Mouse (Mus musculus) urinary bladder, postnatal 36 days (tissue): ENCODE measurements around the gene Strada.
"Not testable (repeated sequence)": the region's sequence is repeated elsewhere in the genome, so short reads cannot be mapped to it uniquely, and the experiment has no call there.

ENCODE experiments used
- DNase-seq, 2 experiments: peaks; one replicate each; pipeline ENCODE4 v3.0.0; 2022; ENCODE audit warnings: low spot score in 2 of 2, mixed read lengths in 1 of 2

Gene Strada

DNA sequence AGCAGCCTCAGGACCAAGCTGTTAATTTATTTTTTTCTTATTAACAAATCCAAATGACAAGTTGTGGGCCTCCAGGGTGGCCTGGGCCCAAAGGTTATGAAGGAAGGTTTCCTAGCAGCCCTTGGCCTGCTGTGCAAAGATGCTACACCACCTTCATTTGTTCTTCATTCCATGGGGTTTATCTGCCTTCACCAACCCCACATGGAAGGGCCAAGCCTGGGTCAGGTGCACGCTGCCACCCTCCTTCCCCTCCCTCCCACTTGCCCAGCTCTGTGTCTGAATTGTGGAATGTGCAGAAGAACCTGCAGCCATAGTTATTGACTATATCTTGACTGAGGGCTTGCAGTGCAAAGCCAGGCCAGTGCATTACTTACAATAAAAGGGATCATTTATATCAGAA, 45.7 kb downstream of the Strada start:
- no peak for DNase-seq

DNA sequence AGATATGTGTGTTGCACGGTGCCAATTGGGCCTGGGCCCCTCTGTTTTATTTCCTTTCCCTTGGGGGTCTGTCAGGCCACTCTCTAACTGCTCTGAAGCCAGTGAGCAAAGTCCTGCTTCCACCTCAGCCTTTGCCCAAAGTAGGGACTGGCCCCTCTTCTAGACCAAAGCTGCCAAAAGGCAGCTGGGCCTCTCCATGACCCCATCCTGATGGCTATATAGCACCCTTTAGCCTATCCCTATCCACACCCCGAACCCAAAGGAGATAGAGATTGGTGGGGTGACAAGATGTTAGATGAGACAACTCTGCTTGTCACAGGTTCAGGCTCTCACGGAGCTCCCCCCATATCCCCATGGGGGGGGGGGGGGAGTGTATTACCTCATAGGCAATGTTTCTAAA, 46.2 kb downstream of the Strada start:
- DNase-seq = no peak

DNA sequence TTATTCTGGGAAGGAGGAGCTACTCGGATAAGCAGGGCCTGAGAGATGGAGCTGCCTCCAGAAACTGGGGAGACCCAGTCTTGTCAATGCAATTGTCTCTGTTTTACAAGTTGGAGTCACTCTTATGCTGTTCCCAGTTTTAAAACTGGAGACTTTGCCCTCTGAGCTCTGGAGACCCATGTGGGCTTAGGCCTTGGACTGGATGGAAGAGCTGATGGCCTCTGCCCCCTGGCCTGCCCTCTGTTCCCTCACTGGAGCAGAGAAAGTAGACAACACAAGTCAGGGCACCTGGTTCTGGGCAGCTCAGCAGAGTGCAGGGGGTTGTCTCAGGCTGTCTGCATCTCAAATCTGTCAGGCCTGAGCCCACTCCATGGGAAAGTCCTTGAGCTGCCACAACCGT, 47.2 kb downstream of the Strada start:
- no peak for DNase-seq

DNA sequence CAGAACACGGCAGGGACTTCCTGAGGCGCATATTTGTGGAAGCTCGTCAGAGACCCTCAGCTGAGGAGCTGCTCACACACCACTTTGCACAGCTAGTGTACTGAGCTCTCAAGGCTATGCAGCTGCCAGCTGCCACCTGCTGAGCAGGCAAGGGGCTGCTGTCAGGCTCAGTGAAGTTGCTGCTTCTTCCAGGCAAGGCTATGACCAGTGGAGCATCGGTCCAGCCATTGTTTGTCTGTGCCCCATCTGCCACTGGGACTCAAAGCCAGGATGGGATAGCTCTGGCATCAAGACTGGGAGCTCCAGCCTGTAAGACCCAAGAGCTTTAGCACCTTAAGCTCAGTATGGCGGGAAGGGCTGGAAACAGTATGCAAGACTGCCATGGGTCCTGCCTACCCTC, 47.9 kb downstream of the Strada start:
- no peak for DNase-seq

DNA sequence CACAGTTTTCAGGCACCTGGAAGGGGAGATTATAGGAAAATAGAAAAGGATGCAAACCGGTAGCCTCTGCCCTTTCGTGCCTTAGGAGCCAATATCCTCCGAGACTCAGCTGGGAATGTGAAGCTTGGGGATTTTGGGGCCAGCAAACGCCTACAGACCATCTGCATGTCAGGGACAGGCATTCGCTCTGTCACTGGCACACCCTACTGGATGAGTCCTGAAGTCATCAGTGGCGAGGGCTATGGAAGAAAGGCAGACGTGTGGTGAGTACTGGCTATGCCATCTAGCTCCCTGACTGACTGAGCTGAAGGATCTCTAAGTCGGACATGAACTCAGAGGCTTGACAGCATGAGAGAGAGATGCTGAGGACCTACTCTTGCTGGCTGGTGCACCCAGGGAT, 49.8 kb downstream of the Strada start:
- DNase-seq = no peak

DNA sequence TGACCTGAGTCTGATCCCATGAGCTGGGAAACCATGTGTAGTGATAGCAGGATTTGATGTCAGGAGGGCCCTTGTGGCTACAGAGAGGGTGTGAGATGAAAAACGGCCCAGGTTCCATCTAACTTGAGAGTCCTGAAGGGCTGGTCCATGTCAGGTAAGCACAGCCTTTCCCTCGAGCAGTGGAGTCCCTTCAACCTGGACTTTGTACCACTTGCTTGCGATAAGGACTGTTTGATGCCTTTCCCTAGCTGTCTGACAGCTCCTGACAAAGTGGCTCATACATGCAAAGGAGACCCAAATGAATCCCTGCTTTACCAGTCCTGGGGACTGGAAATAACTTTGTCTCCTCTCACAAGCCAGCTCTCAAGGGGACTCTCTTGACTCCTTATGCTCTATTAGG, 50.7 kb downstream of the Strada start:
- no peak for DNase-seq

DNA sequence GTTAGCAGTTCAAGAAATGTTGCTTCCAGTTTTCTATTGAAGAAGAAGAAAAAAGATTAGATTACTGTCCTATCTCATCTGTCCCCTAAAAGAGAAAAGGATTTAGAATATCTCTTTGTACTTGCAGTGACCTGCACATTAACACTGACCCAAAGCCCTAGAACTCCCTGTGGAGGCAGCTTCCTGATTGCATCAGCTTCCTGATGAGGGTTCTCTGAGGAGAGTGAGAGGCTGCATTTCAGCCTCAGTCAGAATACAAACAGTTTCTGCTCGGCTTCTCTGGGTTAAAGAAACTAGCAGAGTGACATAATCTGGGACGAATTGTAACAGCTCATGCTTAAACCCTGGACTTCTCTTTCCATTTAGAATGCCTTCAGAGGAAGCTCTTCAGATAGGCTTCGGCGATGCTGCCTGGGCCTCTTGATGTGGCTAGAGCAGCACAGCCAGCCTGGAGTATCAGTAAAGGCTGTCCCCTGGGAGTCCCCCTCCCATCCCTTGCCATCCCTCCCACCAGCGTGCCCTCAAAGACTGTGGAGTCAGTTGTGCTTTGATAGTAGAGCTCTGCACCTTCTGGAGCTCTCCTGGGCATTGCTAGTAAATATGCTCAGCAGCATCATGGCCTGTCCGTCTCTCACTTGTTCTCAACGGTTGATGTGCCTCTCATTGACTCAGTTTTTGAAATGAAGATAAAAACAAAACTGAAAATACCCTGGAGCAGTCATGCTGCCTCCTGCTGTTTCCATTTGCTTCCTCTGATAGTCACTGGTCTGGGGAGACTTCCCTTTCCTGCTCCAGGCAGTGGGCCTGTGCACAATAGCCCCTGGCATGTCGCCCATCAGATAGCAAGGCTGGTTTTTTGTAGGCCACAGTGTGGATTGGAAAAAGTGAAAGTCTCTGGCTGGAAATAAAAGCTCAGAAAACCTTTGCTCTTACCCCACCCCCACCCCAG, 67.1 kb downstream of the Strada start:
- peak; percentile 66 to 87 for DNase-seq

DNA sequence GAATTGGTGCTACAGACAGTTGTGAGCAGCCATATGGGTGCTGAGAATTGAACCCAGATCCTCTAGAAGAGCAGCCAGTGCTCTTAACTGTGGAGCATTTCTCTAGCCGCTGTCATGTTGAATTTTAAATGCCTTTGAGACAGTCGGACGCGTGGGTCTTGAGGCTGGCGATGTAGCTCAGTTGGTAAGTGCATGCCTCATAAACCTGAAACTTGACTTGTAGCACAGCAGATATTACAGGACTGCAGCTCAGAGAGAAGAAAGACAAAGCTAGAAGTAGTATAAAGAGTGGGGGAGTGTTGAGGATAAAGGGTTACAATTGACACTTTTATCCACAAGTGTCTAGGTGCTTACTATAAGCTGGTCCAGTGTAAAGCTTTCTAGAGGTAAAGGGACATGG, 69.5 kb downstream of the Strada start:
- no peak for DNase-seq

DNA sequence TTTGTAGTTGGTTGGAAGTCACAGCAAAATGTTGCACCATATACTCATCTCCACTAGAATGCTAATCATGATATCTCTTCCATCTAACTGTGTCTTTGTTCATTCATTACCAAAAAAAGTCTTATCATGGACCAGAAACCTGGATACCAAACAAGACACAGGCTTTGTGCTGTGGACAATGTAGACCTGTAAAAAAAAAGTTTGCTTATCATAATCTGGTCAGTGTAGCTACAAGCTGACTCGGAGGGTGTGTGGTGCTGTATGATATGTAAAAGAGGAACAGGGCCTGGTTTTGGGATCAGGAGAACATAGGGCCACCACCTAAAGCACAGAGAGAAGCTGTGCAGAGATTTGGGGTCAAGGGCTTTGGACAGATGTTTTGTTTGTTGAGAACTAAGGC, 72.5 kb downstream of the Strada start:
- DNase-seq = no peak

DNA sequence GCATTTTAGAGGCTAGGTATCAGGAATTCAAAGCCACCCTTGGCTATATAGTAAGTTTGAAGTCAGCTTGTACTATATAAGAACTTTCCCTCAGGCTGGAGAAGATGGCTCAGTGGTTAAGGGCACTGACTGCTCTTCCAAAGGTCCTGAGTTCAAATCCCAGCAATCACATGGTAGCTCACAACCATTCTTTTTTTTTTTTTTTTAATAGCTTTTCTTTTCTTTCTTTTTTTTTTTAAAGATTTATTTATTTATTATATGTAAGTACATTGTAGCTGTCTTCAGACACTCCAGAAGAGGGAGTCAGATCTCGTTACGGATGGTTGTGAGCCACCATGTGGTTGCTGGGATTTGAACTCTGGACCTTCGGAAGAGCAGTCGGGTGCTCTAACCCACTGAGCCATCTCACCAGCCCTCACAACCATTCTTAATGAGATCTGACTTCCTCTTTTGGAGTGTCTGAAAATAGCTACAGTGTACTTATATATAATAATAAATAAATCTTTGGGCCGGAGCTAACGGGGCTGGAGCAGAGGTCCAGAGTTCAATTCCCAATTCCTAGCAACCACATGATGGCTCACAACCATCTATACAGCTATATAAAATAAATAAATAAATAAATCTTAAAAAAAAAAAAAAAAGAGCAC, 75.1 kb downstream of the Strada start:
- not testable (repeated sequence) for DNase-seq

DNA sequence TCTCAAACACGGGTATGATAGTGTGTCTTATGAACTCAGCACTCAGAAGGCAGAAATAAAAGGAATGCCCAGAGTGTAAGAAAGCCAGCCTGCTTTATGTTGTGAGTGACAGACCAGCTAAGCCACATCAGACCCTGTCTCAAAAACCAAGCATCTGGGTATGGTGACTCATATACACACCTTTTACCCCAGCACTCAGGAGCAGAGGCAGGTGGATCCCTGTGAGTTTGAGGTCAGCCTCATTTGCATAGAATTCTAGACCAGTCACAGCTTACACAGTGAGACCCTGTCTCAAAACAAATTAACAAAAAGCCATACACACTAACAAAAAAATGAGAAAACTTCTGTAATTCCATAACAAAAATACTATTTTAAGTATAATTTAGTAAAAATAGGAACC, 76.1 kb downstream of the Strada start:
- DNase-seq = no peak

DNA sequence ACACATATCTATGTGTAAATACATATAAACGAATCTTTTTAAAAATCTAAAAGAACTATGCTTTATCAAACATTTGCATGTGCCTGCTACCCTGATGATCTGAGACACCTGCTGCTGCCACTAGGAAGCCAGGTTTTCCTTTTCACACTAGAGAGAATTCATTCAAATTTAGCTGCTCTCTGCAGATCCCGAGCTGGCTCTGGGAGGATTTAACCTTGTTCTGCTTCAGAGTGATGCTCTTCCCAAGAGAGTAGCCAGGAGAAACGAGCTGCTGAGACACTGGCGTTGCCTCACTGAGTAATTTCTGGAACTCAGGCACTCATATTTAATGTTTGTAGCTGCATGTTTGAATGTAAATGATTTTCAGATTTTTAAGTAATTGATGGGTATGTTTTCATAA, 77.2 kb downstream of the Strada start:
- DNase-seq = no peak

DNA sequence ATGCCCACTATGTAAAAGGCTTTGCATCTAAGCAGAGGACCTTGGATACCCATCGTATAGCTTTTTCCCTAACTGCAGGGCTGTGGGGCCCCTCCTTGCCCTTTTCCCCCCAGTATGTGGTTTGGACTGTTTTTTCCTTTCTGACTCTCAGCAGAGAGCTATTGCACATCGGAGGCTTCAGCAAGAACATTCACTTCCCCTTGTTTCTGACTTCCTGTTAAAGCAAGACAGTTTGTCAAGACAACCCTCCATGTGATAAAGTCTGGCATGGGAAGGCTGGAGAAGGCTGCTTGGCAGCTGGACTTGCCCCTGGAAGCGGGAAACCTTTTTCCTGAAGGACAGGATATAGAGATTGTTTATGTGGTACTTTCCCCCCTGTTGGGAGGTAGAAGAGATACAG, 79.2 kb downstream of the Strada start:
- no peak for DNase-seq

DNA sequence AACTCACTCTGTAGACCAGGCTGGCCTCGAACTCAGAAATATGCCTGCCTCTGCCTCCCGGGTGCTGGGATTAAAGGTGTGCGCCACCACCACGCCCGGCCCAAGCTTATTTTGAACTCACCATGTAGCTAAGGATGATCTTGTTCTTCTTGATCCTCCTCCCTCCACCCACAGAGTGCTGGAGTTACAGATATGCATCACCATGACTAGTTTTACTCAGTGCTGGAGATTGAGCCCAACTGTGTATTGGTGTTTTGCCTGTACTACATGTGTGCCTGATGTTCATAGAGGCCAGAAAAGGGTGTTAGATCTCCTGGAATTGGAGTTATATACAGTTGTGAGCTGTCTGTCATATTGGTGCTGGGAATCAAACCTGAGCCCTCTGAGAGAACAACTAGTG, 79.7 kb downstream of the Strada start:
- no peak for DNase-seq
